Mouse (Mus musculus): ENCODE data around the gene Mbnl1.

GRCm38 (mm10) chr3:60631183-60631582, 158.6 kb downstream of the Mbnl1 start:
- no peak for TF ChIP-seq POLR2A (IDR thresholded peaks at IDR 0.05; ENCODE audit: insufficient read depth, low read depth, low read length)
- no peak for TF ChIP-seq CTCF (IDR thresholded peaks at IDR 0.05)
- TF ChIP-seq EP300 (IDR thresholded peaks at IDR 0.05; ENCODE audit: insufficient read depth, low read depth, low read length): no peak

Data from heart, adult 2 months (tissue).